Mouse (Mus musculus) cerebellum, adult 9-11 months (tissue): ENCODE measurements around the gene Alox5ap.

Source experiments
- DNase-seq: peaks from one replicate; pipeline ENCODE4 v3.0.0; 2022

Alox5ap gene

GRCm38 (mm10) chr5:149264405-149264804 is at the start of gene Alox5ap:
Gene Alox5ap (plus strand): TSS chr5:149264767.
- DNase-seq: no peak

- DNase-seq: no peak
These were observed 49.0 kb upstream of the Alox5ap start for GRCm38 (mm10) chr5:149215540-149215939.

- DNase-seq: no peak
These were observed 46.8 kb upstream of the Alox5ap start for GRCm38 (mm10) chr5:149217524-149218357.

GRCm38 (mm10) chr5:149219493-149219892 is 45.1 kb upstream of the Alox5ap start:
- no peak for DNase-seq

GRCm38 (mm10) chr5:149221355-149221754 is 43.2 kb upstream of the Alox5ap start:
- DNase-seq: no peak

GRCm38 (mm10) chr5:149224666-149225065 is 39.9 kb upstream of the Alox5ap start:
- no peak for DNase-seq

- peak; percentile 94 for DNase-seq
These were observed 35.6 kb upstream of the Alox5ap start for GRCm38 (mm10) chr5:149228700-149229618.

- peak; percentile 39 for DNase-seq
These were observed 34.8 kb upstream of the Alox5ap start for GRCm38 (mm10) chr5:149229619-149230339.

- no peak for DNase-seq
These were observed 29.6 kb upstream of the Alox5ap start for GRCm38 (mm10) chr5:149235002-149235401.

- DNase-seq: peak; percentile 72
These were observed 27.2 kb upstream of the Alox5ap start for GRCm38 (mm10) chr5:149237221-149237950.

- DNase-seq: no peak
These were observed 22.1 kb upstream of the Alox5ap start for GRCm38 (mm10) chr5:149242467-149242866.

GRCm38 (mm10) chr5:149243053-149243452 is 21.5 kb upstream of the Alox5ap start:
- no peak for DNase-seq

- DNase-seq: no peak
These were observed 19.1 kb upstream of the Alox5ap start for GRCm38 (mm10) chr5:149245391-149245964.

- DNase-seq: no peak
These were observed 18.5 kb upstream of the Alox5ap start for GRCm38 (mm10) chr5:149245965-149246470.

GRCm38 (mm10) chr5:149247047-149247904 is 17.3 kb upstream of the Alox5ap start:
- no peak for DNase-seq

- DNase-seq: no peak
These were observed 12.3 kb upstream of the Alox5ap start for GRCm38 (mm10) chr5:149252303-149252702.

- no peak for DNase-seq
These were observed 11.1 kb upstream of the Alox5ap start for GRCm38 (mm10) chr5:149253491-149253890.

- no peak for DNase-seq
These were observed 9.0 kb upstream of the Alox5ap start for GRCm38 (mm10) chr5:149255522-149255921.

- no peak for DNase-seq
These were observed 6.9 kb upstream of the Alox5ap start for GRCm38 (mm10) chr5:149257518-149258281.

GRCm38 (mm10) chr5:149259093-149259492 is 5.5 kb upstream of the Alox5ap start:
- no peak for DNase-seq
